Mouse (Mus musculus) telencephalon, adult 2 months (tissue): ENCODE results near the gene Cpne5.
"Not testable (repeated sequence)": the region's sequence is repeated elsewhere in the genome, so short reads cannot be mapped to it uniquely, and the experiment has no call there.

Source experiments
- DNase-seq: peaks from one replicate; pipeline ENCODE4 v3.0.0-alpha.2; 2011; ENCODE audit warnings: low read depth, low spot score

Cpne5 gene

GRCm38 (mm10) chr17:29141577-29141976 lies 96.4 kb downstream of the Cpne5 start:
- no peak for DNase-seq

GRCm38 (mm10) chr17:29137906-29138305 lies 100.1 kb downstream of the Cpne5 start:
- no peak for DNase-seq

- DNase-seq: no peak
Measured at GRCm38 (mm10) chr17:29136236-29136635, 101.7 kb downstream of the Cpne5 start.

- no peak for DNase-seq
Measured at GRCm38 (mm10) chr17:29135066-29135465, 102.9 kb downstream of the Cpne5 start.

GRCm38 (mm10) chr17:29129341-29129740 lies 108.6 kb downstream of the Cpne5 start:
- no peak for DNase-seq

GRCm38 (mm10) chr17:29126561-29126960 lies 111.4 kb downstream of the Cpne5 start:
- DNase-seq: no peak

- DNase-seq: no peak
Measured at GRCm38 (mm10) chr17:29123578-29124174, 114.3 kb downstream of the Cpne5 start.

GRCm38 (mm10) chr17:29122817-29123216 lies 115.2 kb downstream of the Cpne5 start:
- no peak for DNase-seq

- no peak for DNase-seq
Measured at GRCm38 (mm10) chr17:29120666-29121065, 117.3 kb downstream of the Cpne5 start.

- no peak for DNase-seq
Measured at GRCm38 (mm10) chr17:29118057-29118456, 119.9 kb downstream of the Cpne5 start.

- no peak for DNase-seq
Measured at GRCm38 (mm10) chr17:29117006-29117648, 120.8 kb downstream of the Cpne5 start.

- no peak for DNase-seq
Measured at GRCm38 (mm10) chr17:29116023-29116422, 121.9 kb downstream of the Cpne5 start.

GRCm38 (mm10) chr17:29113591-29114352 lies 124.2 kb downstream of the Cpne5 start, which contains the start of gene Rab44:
TSS of gene Rab44 (plus strand) at chr17:29114145.
- no peak for DNase-seq

GRCm38 (mm10) chr17:29111332-29111731 lies 126.6 kb downstream of the Cpne5 start:
- no peak for DNase-seq

- not testable (repeated sequence) for DNase-seq
Measured at GRCm38 (mm10) chr17:29110356-29110755, 127.6 kb downstream of the Cpne5 start.
